Mouse (Mus musculus) embryo, embryonic 10.5 days (tissue): ENCODE results near the gene Krtap19-5.

Experiments used
- DNase-seq: peaks from one replicate; pipeline ENCODE4 v3.0.0-alpha.2; 2015; ENCODE audit warnings: low spot score

Gene Krtap19-5

DNA sequence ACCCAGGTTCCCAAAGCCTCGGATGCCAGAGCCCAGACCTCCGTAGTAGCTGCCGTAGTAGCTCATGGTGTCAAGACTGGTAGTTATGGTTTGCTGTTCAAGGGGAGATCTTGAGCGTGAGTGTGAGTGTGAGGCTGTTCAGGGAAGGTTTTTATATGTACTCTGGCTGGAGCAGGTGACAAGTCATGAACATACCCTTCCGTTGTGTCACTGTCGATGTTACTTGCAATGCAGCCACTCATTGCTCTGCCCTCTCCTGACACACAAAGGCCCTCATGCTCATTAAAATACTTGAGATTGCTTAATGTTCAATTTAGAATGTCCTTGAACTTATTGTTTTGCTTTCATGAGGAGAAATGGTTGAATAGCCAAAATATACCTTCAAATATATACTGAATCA lies at the start of gene Krtap19-5:
Gene Krtap19-5, minus strand, starts transcription at position 101 of the 400 bp plus-strand sequence.
- DNase-seq, result no peak

DNA sequence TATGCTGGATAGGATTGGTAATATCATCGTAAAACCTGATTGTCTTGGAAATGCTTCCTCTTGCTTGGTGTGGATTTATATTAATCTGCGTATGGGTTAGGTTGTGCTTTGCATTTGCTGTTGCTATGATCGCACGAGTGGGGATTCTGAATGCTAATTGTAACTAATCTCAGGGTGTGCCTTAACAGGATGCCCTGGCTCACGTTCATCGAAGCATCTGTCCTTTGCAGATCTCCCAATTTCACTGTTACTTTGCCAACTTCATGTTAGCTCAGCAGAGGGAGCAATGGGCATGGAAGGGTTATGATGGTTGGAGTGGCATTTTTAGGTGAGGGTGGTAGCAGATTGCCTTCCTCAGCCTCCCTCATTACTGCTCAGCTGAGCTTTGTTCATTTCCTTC lies 44.8 kb upstream of the Krtap19-5 start:
- DNase-seq, result no peak

- DNase-seq, result peak; percentile 70
Measured at GRCm38 (mm10) chr16:88938252-88938651, 42.0 kb upstream of the Krtap19-5 start.

DNA sequence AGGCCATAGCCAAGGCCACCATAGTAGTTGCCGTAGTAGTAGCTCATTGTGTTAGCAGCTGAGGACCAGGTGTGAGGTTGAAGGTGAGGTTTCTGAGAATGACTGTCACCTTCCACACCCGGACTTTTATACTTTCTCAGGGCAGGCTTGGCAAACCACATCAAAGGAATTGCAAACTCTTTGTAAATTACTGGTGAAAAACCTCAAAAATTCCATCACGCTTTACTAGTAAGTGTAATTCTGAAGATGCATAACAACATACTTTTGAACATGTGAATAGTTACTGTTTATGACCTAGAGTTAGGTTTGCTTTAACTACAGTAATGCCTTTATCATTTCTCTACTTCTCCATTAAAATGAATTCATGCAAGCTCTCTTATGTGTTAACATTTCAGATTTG lies 35.9 kb upstream of the Krtap19-5 start, which contains the start of gene Krtap19-9b:
Gene Krtap19-9b, minus strand, starts transcription at position 101 of the 400 bp plus-strand sequence.
- DNase-seq, result no peak

GRCm38 (mm10) chr16:88886870-88887269 lies 9.4 kb downstream of the Krtap19-5 start:
- no peak for DNase-seq

DNA sequence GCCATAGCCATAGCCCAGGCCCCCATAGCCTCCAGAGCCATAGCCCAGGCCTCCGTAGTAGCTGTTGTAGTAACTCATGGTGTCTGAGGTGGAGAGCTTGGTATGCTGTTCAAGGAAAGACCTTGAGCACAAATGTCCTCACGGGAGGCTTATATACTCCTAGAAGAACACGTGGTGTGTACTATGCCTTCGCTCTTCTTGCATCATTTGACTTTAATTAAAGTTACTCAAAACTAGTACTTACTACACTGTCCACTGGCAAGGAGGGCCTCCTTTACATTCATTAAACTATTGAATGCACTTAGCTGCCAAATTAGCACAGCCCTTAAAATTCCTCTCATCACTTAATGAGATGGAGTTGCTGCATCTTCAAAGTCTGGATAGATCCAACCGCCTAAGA lies 11.3 kb downstream of the Krtap19-5 start, which contains the start of gene Krtap19-4:
Gene Krtap19-4, minus strand, starts transcription at position 101 of the 400 bp plus-strand sequence.
- no peak for DNase-seq

DNA sequence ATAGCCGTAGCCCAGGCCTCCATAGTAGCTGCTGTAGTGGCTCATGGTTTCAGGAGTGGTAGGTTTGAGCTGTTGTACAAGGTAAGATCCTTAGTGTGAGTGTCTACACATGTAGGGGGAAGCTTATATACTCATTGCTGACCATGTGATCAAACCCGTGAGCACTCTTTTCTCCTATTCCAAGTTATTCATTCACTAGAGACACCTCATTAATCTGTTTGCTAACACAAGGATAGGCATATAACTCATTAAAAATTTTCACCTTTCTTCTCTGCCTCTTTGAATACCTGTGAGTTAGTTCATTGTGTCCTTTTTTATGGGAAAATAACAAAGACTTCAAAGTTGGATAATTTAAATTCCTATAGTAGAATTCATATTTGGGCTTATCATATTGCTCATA lies 18.3 kb downstream of the Krtap19-5 start, which contains the start of gene Krtap19-3:
Gene Krtap19-3, minus strand, starts transcription at position 101 of the 400 bp plus-strand sequence.
- no peak for DNase-seq

- no peak for DNase-seq
Measured at GRCm38 (mm10) chr16:88874169-88874568, 22.1 kb downstream of the Krtap19-5 start, which contains the start of gene Krtap19-2. TSS of gene Krtap19-2 (minus strand) at chr16:88874269.

DNA sequence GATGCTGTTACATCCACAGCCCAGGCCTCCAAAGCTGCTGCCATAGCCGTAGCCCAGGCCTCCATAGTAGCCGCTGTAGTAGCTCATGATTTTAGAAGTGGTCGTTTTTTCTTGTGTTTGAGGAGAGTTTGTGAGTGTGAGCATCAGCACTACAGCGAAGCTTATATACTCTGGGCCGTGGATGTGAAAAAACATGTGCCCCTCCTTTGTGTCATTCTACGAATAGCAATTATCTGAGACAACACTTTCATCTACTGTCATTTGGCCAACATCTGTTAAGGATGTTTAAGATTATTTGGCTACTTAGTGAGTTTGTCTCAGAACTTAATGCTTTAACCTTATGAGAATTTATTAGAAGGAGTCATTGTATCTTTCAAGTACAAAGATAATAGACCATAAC lies 26.9 kb downstream of the Krtap19-5 start, which contains the start of gene Krtap19-1:
Gene Krtap19-1, minus strand, starts transcription at position 101 of the 400 bp plus-strand sequence.
- no peak for DNase-seq

- no peak for DNase-seq
Measured at GRCm38 (mm10) chr16:88864887-88865407, 31.3 kb downstream of the Krtap19-5 start.

DNA sequence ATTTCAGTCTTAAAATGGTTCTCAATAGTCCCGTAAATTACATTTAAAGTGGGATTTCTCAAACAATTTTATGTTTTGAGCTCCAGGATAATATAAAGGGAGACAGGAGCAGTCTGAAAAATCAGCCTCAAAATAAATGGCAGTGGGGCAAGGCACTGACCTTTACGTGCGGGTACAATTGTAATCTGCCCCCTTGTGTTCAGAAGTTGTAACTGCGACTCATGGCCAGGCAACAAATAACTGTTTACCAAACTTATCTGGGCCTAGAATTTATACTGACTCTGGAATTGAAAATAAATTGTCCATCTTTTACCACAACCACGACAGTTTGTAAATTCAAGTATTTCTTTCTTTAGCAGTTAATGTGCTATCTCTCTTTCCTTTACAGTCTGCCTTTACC lies 44.8 kb downstream of the Krtap19-5 start:
- peak; percentile 65 for DNase-seq

DNA sequence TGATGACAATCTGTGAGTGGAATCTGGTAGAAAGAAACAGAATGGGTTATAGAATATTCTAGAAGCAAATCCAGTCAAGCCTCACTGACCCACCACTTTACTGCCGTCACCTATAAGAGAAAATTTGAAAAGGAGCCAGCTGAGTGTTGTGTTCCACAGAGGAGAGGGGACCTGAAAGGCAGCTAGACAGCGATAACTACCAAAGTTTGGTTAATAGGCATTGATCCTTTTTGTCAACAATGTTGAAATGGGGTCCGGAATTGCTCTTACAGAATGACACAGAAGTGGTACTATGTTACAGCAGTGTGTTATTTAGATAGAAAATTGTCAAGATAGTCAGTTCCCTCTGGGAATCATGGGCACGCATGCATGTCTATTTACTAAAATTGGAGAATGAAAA lies 47.7 kb downstream of the Krtap19-5 start:
- DNase-seq, result no peak

DNA sequence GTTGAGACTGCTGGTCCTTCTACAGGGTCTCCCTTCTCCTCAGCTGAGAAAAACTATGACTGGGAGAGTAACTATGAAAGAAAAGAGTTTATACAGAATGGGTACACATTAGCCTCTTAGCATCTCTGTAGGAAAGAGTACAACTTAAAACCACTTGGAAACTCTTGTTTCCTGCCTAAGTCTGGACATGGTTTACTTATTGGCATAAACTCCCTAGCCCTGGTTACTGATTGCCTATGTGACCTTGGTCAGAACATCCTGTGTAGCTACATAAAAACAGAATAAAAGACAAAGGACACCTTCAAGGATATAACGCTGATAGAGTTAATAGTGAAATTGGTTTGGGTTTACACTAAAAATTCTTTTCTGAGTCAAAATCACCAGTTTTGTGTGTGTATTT lies 48.9 kb downstream of the Krtap19-5 start:
- DNase-seq, result no peak
